Mouse (Mus musculus) kidney, postnatal 10 days (tissue): ENCODE measurements at regions not wholly inside any gene's neighbourhood (a gene's known extent, or its start where the extent isn't known, plus 50 kb on each side); places are given as distances from the start of the nearest gene placed in this dataset.

Experiments
- DNase-seq: peaks from one replicate; pipeline ENCODE4 v3.0.0; 2021; ENCODE audit warnings: mixed read lengths

GRCm38 (mm10) chr2:103143985-103144384, 70.5 kb downstream of the Apip start:
- DNase-seq, result no peak

GRCm38 (mm10) chr2:103144420-103144819, 70.9 kb downstream of the Apip start:
- DNase-seq, result peak; percentile 60

GRCm38 (mm10) chr2:103145058-103145457, 71.6 kb downstream of the Apip start:
- DNase-seq, result no peak

- no peak for DNase-seq
Measured at GRCm38 (mm10) chr2:103146132-103146531, 72.7 kb downstream of the Apip start.

GRCm38 (mm10) chr2:103153261-103153660, 79.8 kb downstream of the Apip start:
- DNase-seq, result no peak

GRCm38 (mm10) chr2:103167741-103168140, 94.3 kb downstream of the Apip start:
- no peak for DNase-seq

GRCm38 (mm10) chr2:103168266-103168665, 94.8 kb downstream of the Apip start:
- DNase-seq, result no peak

- no peak for DNase-seq
Measured at GRCm38 (mm10) chr2:103177361-103177760, 103.9 kb downstream of the Apip start.

- no peak for DNase-seq
Measured at GRCm38 (mm10) chr2:103180298-103180927, 106.9 kb downstream of the Apip start.

GRCm38 (mm10) chr2:103186751-103187260, 113.3 kb downstream of the Apip start:
- no peak for DNase-seq

GRCm38 (mm10) chr2:103192591-103192990, 110.5 kb downstream of the Ehf start:
- no peak for DNase-seq

GRCm38 (mm10) chr2:103200313-103200712, 102.8 kb downstream of the Ehf start:
- DNase-seq, result no peak

- peak; percentile 13 for DNase-seq
Measured at GRCm38 (mm10) chr2:103205046-103205445, 98.0 kb downstream of the Ehf start.

GRCm38 (mm10) chr2:103208370-103208769, 94.7 kb downstream of the Ehf start:
- no peak for DNase-seq

- DNase-seq, result no peak
Measured at GRCm38 (mm10) chr2:103209056-103209455, 94.0 kb downstream of the Ehf start.

- DNase-seq, result no peak
Measured at GRCm38 (mm10) chr2:103209512-103209981, 93.5 kb downstream of the Ehf start.

GRCm38 (mm10) chr2:103211179-103211578, 91.9 kb downstream of the Ehf start:
- no peak for DNase-seq
